Mouse (Mus musculus) frontal cortex, postnatal 14 days (tissue): ENCODE measurements at regions not wholly inside any gene's neighbourhood (a gene's known extent, or its start where the extent isn't known, plus 50 kb on each side); places are given as distances from the start of the nearest gene placed in this dataset.

Experiments
- DNase-seq, 2 experiments: peaks; one replicate each; pipeline ENCODE4 v3.0.0; 2022; ENCODE audit warnings: low spot score in 2 of 2

GRCm38 (mm10) chr1:92340644-92341043 lies 133.0 kb downstream of the Ndufa10 start:
- DNase-seq: no peak

- no peak for DNase-seq
These were observed 135.1 kb downstream of the Ndufa10 start for GRCm38 (mm10) chr1:92338589-92338988.

- no peak for DNase-seq
These were observed 136.2 kb downstream of the Ndufa10 start for GRCm38 (mm10) chr1:92337450-92337849.

GRCm38 (mm10) chr1:92332248-92332584 lies 136.7 kb upstream of the Hdac4 start:
- DNase-seq: no peak

- DNase-seq: no peak
These were observed 136.2 kb upstream of the Hdac4 start for GRCm38 (mm10) chr1:92331559-92332247.

GRCm38 (mm10) chr1:92330181-92330580 lies 134.7 kb upstream of the Hdac4 start:
- DNase-seq: no peak

- DNase-seq: no peak
These were observed 134.0 kb upstream of the Hdac4 start for GRCm38 (mm10) chr1:92329491-92329890.

GRCm38 (mm10) chr1:92327141-92327540 lies 131.6 kb upstream of the Hdac4 start:
- no peak for DNase-seq

- no peak for DNase-seq
These were observed 129.8 kb upstream of the Hdac4 start for GRCm38 (mm10) chr1:92325281-92325680.

- DNase-seq: no peak
These were observed 128.8 kb upstream of the Hdac4 start for GRCm38 (mm10) chr1:92324091-92324950.

- no peak for DNase-seq
These were observed 121.6 kb upstream of the Hdac4 start for GRCm38 (mm10) chr1:92317131-92317530.

- DNase-seq: no peak
These were observed 120.8 kb upstream of the Hdac4 start for GRCm38 (mm10) chr1:92316191-92316723.

- no peak for DNase-seq
These were observed 117.6 kb upstream of the Hdac4 start for GRCm38 (mm10) chr1:92313001-92313597.

GRCm38 (mm10) chr1:92309883-92310282 lies 114.4 kb upstream of the Hdac4 start:
- no peak for DNase-seq

- DNase-seq: no peak
These were observed 113.9 kb upstream of the Hdac4 start for GRCm38 (mm10) chr1:92309381-92309780.

GRCm38 (mm10) chr1:92308537-92308936 lies 113.0 kb upstream of the Hdac4 start:
- DNase-seq: no peak

- DNase-seq: no peak
These were observed 110.5 kb upstream of the Hdac4 start for GRCm38 (mm10) chr1:92306042-92306441.

- peak in 1 of 2 experiments; percentile 46 for DNase-seq
These were observed 103.5 kb upstream of the Hdac4 start for GRCm38 (mm10) chr1:92299041-92299440.

GRCm38 (mm10) chr1:92292681-92293380 lies 97.3 kb upstream of the Hdac4 start:
- no peak for DNase-seq

- no peak for DNase-seq
These were observed 91.5 kb upstream of the Hdac4 start for GRCm38 (mm10) chr1:92286966-92287342.

GRCm38 (mm10) chr1:92286013-92286965 lies 90.8 kb upstream of the Hdac4 start:
- DNase-seq: no peak
